Mouse (Mus musculus) liver, adult 2 months (tissue): Measurements from ENCODE around the gene Phf21b. TPM values are rescaled to one million over a fixed set of nuclear protein-coding genes. Genes with fewer than 3 reads are reported as not detected.

Experiments
- DNase-seq: peaks from one replicate; pipeline ENCODE4 v3.0.0-alpha.2; 2011; ENCODE audit warnings: low read depth, low spot score; ENCODE audit errors: extremely low read depth
- H3K27ac ChIP-seq: fragments of 200-500 bp; replicated peaks from 2 replicates; pipeline ENCODE4 v1.5.1; 2012; ENCODE audit warnings: low read depth, mild to moderate bottlenecking, control low read depth, inconsistent platforms, low read length; ENCODE audit not compliant: insufficient read depth
- H3K27me3 ChIP-seq: fragments of 200-500 bp; 2 replicates; pipeline ENCODE4 v1.6.1; 2012; ENCODE audit warnings: mild to moderate bottlenecking, moderate library complexity, low read length, inconsistent platforms; ENCODE audit not compliant: control insufficient read depth, insufficient read depth
- H3K36me3 ChIP-seq: fragments of 200-500 bp; 2 replicates; pipeline ENCODE4 v1.6.1; 2012; ENCODE audit warnings: low read length, inconsistent platforms; ENCODE audit not compliant: control insufficient read depth, insufficient read depth
- H3K4me1 ChIP-seq: fragments of 200-500 bp; 2 replicates; pipeline ENCODE4 v1.6.1; 2011; ENCODE audit warnings: low read length; ENCODE audit not compliant: control insufficient read depth, insufficient read depth
- H3K4me3 ChIP-seq: fragments of 200-500 bp; 2 replicates; pipeline ENCODE4 v1.5.1; 2011; ENCODE audit warnings: low read depth, mild to moderate bottlenecking, control low read depth, low read length, moderate library complexity; ENCODE audit not compliant: insufficient read depth
- H3K79me2 ChIP-seq: fragments of 200-500 bp; 2 replicates; pipeline ENCODE4 v1.6.1; 2012; ENCODE audit warnings: inconsistent platforms, mild to moderate bottlenecking, low read length, moderate library complexity; ENCODE audit not compliant: control insufficient read depth, insufficient read depth
- H3K9ac ChIP-seq: fragments of 200-500 bp; 2 replicates; pipeline ENCODE4 v1.6.1; 2012; ENCODE audit warnings: low read depth, mild to moderate bottlenecking, control low read depth, inconsistent platforms, low read length
- CTCF ChIP-seq: fragments of 200-500 bp; IDR thresholded peaks from 2 replicates; pipeline ENCODE4 v1.5.1; 2011; ENCODE audit warnings: low read depth, low read length, control low read depth
- POLR2A ChIP-seq: fragments of 200-500 bp; IDR thresholded peaks from 2 replicates; pipeline ENCODE4 v1.6.1; 2011; ENCODE audit warnings: low read length, control low read depth; ENCODE audit not compliant: insufficient read depth; ENCODE audit errors: extremely low read depth
- WGBS: fragments of 180-500 bp; shearing (Covaris S2); methylation state at CpG from one replicate; pipeline ENCODE4 v1.1.7; 2018; 5-methylcytosine and 5-hydroxymethylcytosine counted together
- polyA plus RNA-seq: library from polyadenylated mRNA; depleted of rRNA; stranded (reverse); fragments of >200 nt; gene quantifications from 2 replicates; pipeline ENCODE4 v1.2.3, GENCODE M21; 2012
- total RNA-seq: library from RNA; depleted of rRNA; stranded (reverse); fragments of >200 nt; gene quantifications from 2 replicates; pipeline ENCODE4 v1.2.3, GENCODE M21; 2014

Phf21b gene
- total and polyA plus RNA-seq, 2 experiments = 0.28 to 0.29 TPM

GRCm38 (mm10) chr15:84766621-84767020 is 89.2 kb downstream of the Phf21b start:
- H3K27ac ChIP-seq = no peak overlapping the region
- no peak for DNase-seq
- H3K79me2 ChIP-seq = no peaks in the 10 kb centered on the region
- 32% methylated on average over 10 of the region's 10 CpGs for WGBS
- no peak overlapping the region for H3K4me3 ChIP-seq
- no peaks in the 10 kb centered on the region for H3K27me3 ChIP-seq
- H3K9ac ChIP-seq = no peak overlapping the region
- no peaks in the 10 kb centered on the region for H3K4me1 ChIP-seq
- no peaks in the 10 kb centered on the region for H3K36me3 ChIP-seq
- TF ChIP-seq POLR2A (no peak), CTCF (no peak)

GRCm38 (mm10) chr15:84763423-84763812 is 92.4 kb downstream of the Phf21b start:
- Histone ChIP-seq H3K27me3 (no peaks in the 10 kb centered on the region), H3K27ac (no peak overlapping the region), H3K4me1 (no peaks in the 10 kb centered on the region), H3K79me2 (no peaks in the 10 kb centered on the region), H3K36me3 (no peaks in the 10 kb centered on the region), H3K9ac (no peak overlapping the region), H3K4me3 (no peak overlapping the region)
- no peak for DNase-seq
- WGBS = 57% methylated on average over 7 of the region's 7 CpGs
- TF ChIP-seq POLR2A (no peak), CTCF (no peak)

- Histone ChIP-seq H3K4me1 (no peaks in the 10 kb centered on the region), H3K79me2 (no peaks in the 10 kb centered on the region), H3K27ac (no peak overlapping the region), H3K27me3 (no peaks in the 10 kb centered on the region), H3K4me3 (no peak overlapping the region), H3K9ac (no peak overlapping the region), H3K36me3 (no peaks in the 10 kb centered on the region)
- no peak for DNase-seq
- WGBS = 89% methylated on average over 8 of the region's 8 CpGs
- TF ChIP-seq CTCF (no peak), POLR2A (no peak)
Measured at GRCm38 (mm10) chr15:84762712-84763422, 93.0 kb downstream of the Phf21b start.

- DNase-seq = no peak
- 47% methylated on average over 4 of the region's 4 CpGs for WGBS
- no peak for TF ChIP-seq POLR2A
- TF ChIP-seq CTCF = peak; percentile 86
- Histone ChIP-seq H3K79me2 (no peaks in the 10 kb centered on the region), H3K4me3 (no peak overlapping the region), H3K27me3 (no peaks in the 10 kb centered on the region), H3K36me3 (no peaks in the 10 kb centered on the region), H3K9ac (no peak overlapping the region), H3K27ac (no peak overlapping the region), H3K4me1 (no peaks in the 10 kb centered on the region)
Measured at GRCm38 (mm10) chr15:84758493-84758892, 97.4 kb downstream of the Phf21b start.

GRCm38 (mm10) chr15:84756426-84756825 is 99.4 kb downstream of the Phf21b start:
- no peaks in the 10 kb centered on the region for H3K4me1 ChIP-seq
- no peak overlapping the region for H3K9ac ChIP-seq
- H3K27me3 ChIP-seq = no peaks in the 10 kb centered on the region
- no peak overlapping the region for H3K27ac ChIP-seq
- H3K4me3 ChIP-seq = no peak overlapping the region
- DNase-seq = no peak
- no peak for TF ChIP-seq POLR2A
- no peak for TF ChIP-seq CTCF
- H3K79me2 ChIP-seq = no peaks in the 10 kb centered on the region
- WGBS = 17% methylated on average over 22 of the region's 22 CpGs
- no peaks in the 10 kb centered on the region for H3K36me3 ChIP-seq

- Histone ChIP-seq H3K27me3 (no peaks in the 10 kb centered on the region), H3K79me2 (no peaks in the 10 kb centered on the region), H3K36me3 (no peaks in the 10 kb centered on the region), H3K27ac (no peak overlapping the region), H3K4me3 (no peak overlapping the region), H3K9ac (no peak overlapping the region), H3K4me1 (no peaks in the 10 kb centered on the region)
- WGBS = 17% methylated on average over 3 of the region's 3 CpGs
- peak; percentile 6 for DNase-seq
- peak; percentile 94 for TF ChIP-seq CTCF
- no peak for TF ChIP-seq POLR2A
Measured at GRCm38 (mm10) chr15:84754987-84755386, 100.9 kb downstream of the Phf21b start.
